Mouse (Mus musculus) testis, adult 2 months (tissue): ENCODE measurements around the gene Timm8b.

Experiments
- CTCF ChIP-seq: fragments of 200-500 bp; IDR thresholded peaks from 2 replicates; pipeline ENCODE4 v1.5.1; 2012; ENCODE audit warnings: low read depth, mild to moderate bottlenecking, inconsistent platforms, low read length, moderate library complexity; ENCODE audit not compliant: control insufficient read depth, insufficient read depth, insufficient replicate concordance
- POLR2A ChIP-seq: fragments of 200-500 bp; IDR thresholded peaks from 2 replicates; pipeline ENCODE4 v1.6.1; 2012; ENCODE audit warnings: low read depth, mild to moderate bottlenecking, inconsistent platforms, low read length, moderate library complexity; ENCODE audit not compliant: control insufficient read depth

DNA sequence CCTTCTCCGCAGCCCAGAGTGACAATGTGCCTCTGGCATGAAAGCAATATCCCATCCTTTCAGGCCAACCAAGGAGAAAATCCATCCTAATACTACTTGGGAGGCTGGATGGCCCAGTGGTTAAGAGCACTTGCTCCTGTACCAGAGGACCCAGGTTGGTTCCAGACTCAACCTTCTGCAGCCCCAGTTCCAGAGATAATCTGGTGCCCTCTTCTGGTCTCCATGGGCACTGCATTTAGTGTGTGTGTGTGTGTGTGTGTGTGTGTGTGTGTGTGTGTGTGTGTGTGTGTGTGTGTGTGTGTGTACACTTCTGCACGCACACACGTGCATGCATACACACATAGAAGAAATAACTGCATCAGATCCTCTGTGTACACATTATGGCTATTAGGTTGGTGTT is 10.2 kb upstream of the Timm8b start:
- peak; percentile 33; the same call in 1 of the 2 replicates for TF ChIP-seq CTCF
- no peak for TF ChIP-seq POLR2A
